Mouse (Mus musculus) hindbrain, embryonic 15.5 days (tissue): Measurements from ENCODE around the gene 4930519G04Rik. TPM values are rescaled to one million over a fixed set of nuclear protein-coding genes. Genes with fewer than 3 reads are reported as not detected.
A peak's percentile ranks its signal among the peaks of the same experiment; 100 is the strongest.
"Not testable (repeated sequence)": the region's sequence is repeated elsewhere in the genome, so short reads cannot be mapped to it uniquely, and the experiment has no call there.

Source experiments
- ATAC-seq: fragments of 200-750 bp; cut with Nextera tagmentation; 2 replicates; pipeline ENCODE4 v1.8.0; 2017; ENCODE audit warnings: low read depth, moderate number of reproducible peaks, moderate TSS enrichment; ENCODE audit not compliant: low FRiP score
- H3K27ac ChIP-seq: fragments of 300-500 bp; sonication (generic); replicated peaks from 2 replicates; pipeline ENCODE4 v1.5.1; 2015; ENCODE audit warnings: mild to moderate bottlenecking, inconsistent platforms
- H3K27me3 ChIP-seq: fragments of 300-500 bp; sonication (generic); 2 replicates; pipeline ENCODE4 v1.6.1; 2015; ENCODE audit warnings: control low read depth, inconsistent platforms
- H3K36me3 ChIP-seq: fragments of 300-500 bp; sonication (generic); 2 replicates; pipeline ENCODE4 v1.6.1; 2015; ENCODE audit warnings: control low read depth, inconsistent platforms
- H3K4me1 ChIP-seq: fragments of 300-500 bp; sonication (generic); replicated peaks from 2 replicates; pipeline ENCODE4 v1.6.1; 2015; ENCODE audit warnings: control low read depth, inconsistent platforms
- H3K4me2 ChIP-seq: fragments of 300-500 bp; sonication (generic); 2 replicates; pipeline ENCODE4 v1.6.1; 2015; ENCODE audit warnings: moderate library complexity, mild to moderate bottlenecking, inconsistent platforms
- H3K4me3 ChIP-seq: fragments of 300-500 bp; sonication (generic); 2 replicates; pipeline ENCODE4 v1.5.1; 2015; ENCODE audit warnings: mild to moderate bottlenecking, inconsistent platforms
- H3K9ac ChIP-seq: fragments of 300-500 bp; sonication (generic); 2 replicates; pipeline ENCODE4 v1.6.1; 2015; ENCODE audit warnings: inconsistent platforms
- H3K9me3 ChIP-seq: fragments of 300-500 bp; sonication (generic); 2 replicates; pipeline ENCODE4 v1.6.1; 2016; ENCODE audit warnings: control low read depth, inconsistent platforms
- WGBS: fragments of 180-500 bp; shearing (Covaris S2); methylation state at CpG from one replicate; pipeline ENCODE4 v1.1.7; 2015; 5-methylcytosine and 5-hydroxymethylcytosine counted together
- microRNA-seq: library from miRNA; unstranded; fragments of <30 nt; microRNA quantifications from one replicate; pipeline ENCODE4, GENCODE M21; 2016
- polyA plus RNA-seq: library from polyadenylated mRNA; unstranded; fragments of >200 nt; fragmentation: Nextera tagmentation; extraction: Ambion mirVana; gene quantifications from 2 replicates; pipeline ENCODE4 v1.2.1, GENCODE M21; 2015

4930519G04Rik gene
- polyA plus RNA-seq, 1 experiment from 2014 or later = not detected

DNA sequence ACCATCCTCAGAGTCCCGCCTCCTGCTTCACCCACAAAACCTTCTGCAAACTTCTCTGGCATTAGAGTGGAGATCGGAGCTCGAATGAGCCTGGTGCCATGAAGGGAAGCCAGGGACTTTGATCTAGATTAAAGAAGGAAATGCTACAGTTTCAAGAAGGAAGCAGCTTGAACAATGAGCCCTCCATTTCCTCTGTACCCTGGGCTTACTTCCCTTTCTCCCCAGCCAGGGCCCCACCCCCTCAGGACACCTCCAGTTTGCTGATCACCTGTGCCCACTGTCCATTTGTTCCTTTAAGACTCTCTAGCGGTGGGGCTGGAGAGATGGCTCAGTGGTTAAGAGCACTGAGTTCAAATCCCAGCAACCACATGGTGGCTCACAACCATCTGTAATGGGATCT lies 63.3 kb downstream of the 4930519G04Rik start:
- H3K27me3 ChIP-seq = no peaks in the 10 kb centered on the region
- H3K4me3 ChIP-seq = no peak overlapping the region
- no peak for ATAC-seq
- no peaks in the 10 kb centered on the region for H3K9me3 ChIP-seq
- no peak overlapping the region for H3K9ac ChIP-seq
- H3K36me3 ChIP-seq = no peaks in the 10 kb centered on the region
- no peak overlapping the region for H3K4me2 ChIP-seq
- no peaks in the 10 kb centered on the region for H3K4me1 ChIP-seq
- no peak overlapping the region for H3K27ac ChIP-seq
- 88% methylated on average over 4 of the region's 4 CpGs for WGBS

DNA sequence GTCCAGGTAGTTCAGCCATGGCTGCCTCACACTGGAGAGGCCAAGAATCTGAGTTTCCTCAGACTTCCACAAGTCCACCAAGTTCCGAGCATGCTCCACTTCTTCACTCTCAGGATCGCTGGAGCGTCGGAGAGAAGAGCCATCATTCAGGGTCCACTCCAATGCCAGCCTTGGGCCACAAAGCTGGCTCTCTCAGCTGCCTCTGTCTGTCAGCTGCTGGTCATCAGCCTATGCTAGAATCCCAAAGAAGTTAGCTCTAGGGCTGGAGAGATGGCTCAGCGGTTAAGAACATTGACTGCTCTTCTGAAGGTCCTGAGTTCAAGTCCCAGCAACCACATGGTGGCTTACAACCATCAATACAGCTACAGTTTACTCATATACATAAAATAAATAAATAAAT lies 63.9 kb downstream of the 4930519G04Rik start:
- H3K9me3 ChIP-seq, H3K4me3 ChIP-seq, ATAC-seq, H3K4me1 ChIP-seq, H3K27me3 ChIP-seq, H3K4me2 ChIP-seq, H3K9ac ChIP-seq, H3K27ac ChIP-seq, H3K36me3 ChIP-seq: not testable (repeated sequence)
- 97% methylated on average over 5 of the region's 5 CpGs for WGBS

GRCm38 (mm10) chr5:114921551-114922365 lies 68.3 kb downstream of the 4930519G04Rik start:
- Histone ChIP-seq H3K4me2 (no peak overlapping the region), H3K9ac (no peak overlapping the region), H3K27ac (no peak overlapping the region), H3K36me3 (no peaks in the 10 kb centered on the region), H3K27me3 (no peaks in the 10 kb centered on the region), H3K9me3 (no peaks in the 10 kb centered on the region), H3K4me3 (no peak overlapping the region), H3K4me1 (peaks cover 4% of the 10 kb centered on the region; the same call in 1 of the 2 replicates)
- WGBS = 82% methylated on average over 19 of the region's 19 CpGs
- ATAC-seq = no peak

GRCm38 (mm10) chr5:114922366-114922731 lies 68.9 kb downstream of the 4930519G04Rik start:
- ATAC-seq = 0 out of 2 replicates have a peak, but pooled peaks have one; percentile 45
- H3K27me3 ChIP-seq = no peaks in the 10 kb centered on the region

GRCm38 (mm10) chr5:114922998-114923473 lies 69.6 kb downstream of the 4930519G04Rik start, which contains the start of gene Oasl1:
TSS of gene Oasl1 (plus strand) at chr5:114923240.
- 46% methylated on average over 15 of the region's 15 CpGs for WGBS
- Histone ChIP-seq H3K9ac (no peak within 1 kb of the TSS), H3K27me3 (no peaks in the 10 kb centered on the region), H3K4me1 (peaks cover 4% of the 10 kb centered on the region; the same call in 1 of the 2 replicates), H3K4me3 (no peak within 1 kb of the TSS; the same call in 1 of the 2 replicates), H3K36me3 (no peaks in the 10 kb centered on the region), H3K4me2 (peak within 1 kb of the TSS; percentile 40), H3K27ac (no peak within 1 kb of the TSS), H3K9me3 (no peaks in the 10 kb centered on the region)
- no peak for ATAC-seq

More at GRCm38 (mm10) chr5:114922366-114922731, 68.9 kb downstream of the 4930519G04Rik start:
- Histone ChIP-seq H3K9me3 (no peaks in the 10 kb centered on the region), H3K27ac (no peak overlapping the region), H3K36me3 (no peaks in the 10 kb centered on the region), H3K9ac (no peak overlapping the region), H3K4me3 (no peak overlapping the region), H3K4me2 (no peak overlapping the region), H3K4me1 (peaks cover 4% of the 10 kb centered on the region; the same call in 1 of the 2 replicates)
- 69% methylated on average over 10 of the region's 10 CpGs for WGBS

GRCm38 (mm10) chr5:114926153-114926684 lies 72.8 kb downstream of the 4930519G04Rik start:
- Histone ChIP-seq H3K27me3 (no peaks in the 10 kb centered on the region), H3K36me3 (no peaks in the 10 kb centered on the region), H3K4me2 (no peak overlapping the region), H3K9ac (no peak overlapping the region), H3K27ac (no peak overlapping the region), H3K4me3 (no peak overlapping the region), H3K9me3 (no peaks in the 10 kb centered on the region), H3K4me1 (peaks cover 4% of the 10 kb centered on the region; the same call in 1 of the 2 replicates)
- no peak for ATAC-seq
- WGBS = 54% methylated on average over 1 of the region's 1 CpGs

DNA sequence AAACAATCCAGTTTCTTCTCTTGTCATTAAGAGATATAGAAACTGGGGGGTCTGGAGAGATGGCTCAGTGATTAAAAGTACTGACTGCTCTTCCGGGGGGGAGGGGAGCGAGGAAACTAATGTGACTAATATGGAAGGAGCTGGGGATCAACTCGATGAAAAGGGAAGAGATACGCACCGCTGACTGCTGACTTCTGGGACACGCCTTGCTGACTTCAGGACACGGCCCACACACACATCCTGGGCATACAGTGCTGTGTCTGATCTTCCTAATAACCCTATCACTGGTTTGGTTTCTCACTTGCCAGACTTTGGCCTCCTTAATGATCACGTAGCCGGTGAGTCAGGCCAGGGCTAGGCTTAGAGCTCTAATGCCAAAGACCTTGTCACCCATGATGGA lies 73.3 kb downstream of the 4930519G04Rik start:
- Histone ChIP-seq H3K4me1 (peaks cover 4% of the 10 kb centered on the region; the same call in 1 of the 2 replicates), H3K9ac (no peak overlapping the region), H3K4me2 (no peak overlapping the region), H3K27ac (no peak overlapping the region), H3K4me3 (no peak overlapping the region), H3K36me3 (no peaks in the 10 kb centered on the region), H3K9me3 (no peaks in the 10 kb centered on the region), H3K27me3 (no peaks in the 10 kb centered on the region)
- no peak for ATAC-seq
- WGBS = 78% methylated on average over 9 of the region's 9 CpGs

DNA sequence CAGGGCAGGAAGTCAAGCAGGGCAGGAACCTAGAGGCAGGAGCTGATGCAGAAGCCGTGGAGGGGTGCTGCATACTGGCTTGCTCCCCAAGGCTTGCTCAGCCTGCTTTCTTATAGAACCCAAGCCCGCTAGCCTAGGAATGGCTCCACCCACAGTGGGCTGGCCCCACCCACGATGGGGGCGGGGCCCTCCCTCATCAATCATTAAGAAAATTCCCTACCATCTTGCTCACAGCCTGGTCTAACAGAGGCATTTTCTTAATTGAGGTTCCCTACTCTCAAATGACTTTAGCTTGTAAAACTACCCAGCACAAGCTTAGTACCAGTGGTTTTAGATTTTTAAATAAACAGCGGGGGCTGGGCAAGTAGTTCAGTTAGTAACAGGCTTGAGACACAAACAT lies 78.2 kb downstream of the 4930519G04Rik start:
- Histone ChIP-seq H3K4me3 (no peak overlapping the region), H3K4me2 (no peak overlapping the region), H3K4me1 (peaks cover 5% of the 10 kb centered on the region; the same call in 1 of the 2 replicates), H3K27me3 (no peaks in the 10 kb centered on the region), H3K27ac (no peak overlapping the region), H3K36me3 (no peaks in the 10 kb centered on the region), H3K9me3 (no peaks in the 10 kb centered on the region), H3K9ac (no peak overlapping the region)
- no peak for ATAC-seq
- 62% methylated on average over 5 of the region's 5 CpGs for WGBS

DNA sequence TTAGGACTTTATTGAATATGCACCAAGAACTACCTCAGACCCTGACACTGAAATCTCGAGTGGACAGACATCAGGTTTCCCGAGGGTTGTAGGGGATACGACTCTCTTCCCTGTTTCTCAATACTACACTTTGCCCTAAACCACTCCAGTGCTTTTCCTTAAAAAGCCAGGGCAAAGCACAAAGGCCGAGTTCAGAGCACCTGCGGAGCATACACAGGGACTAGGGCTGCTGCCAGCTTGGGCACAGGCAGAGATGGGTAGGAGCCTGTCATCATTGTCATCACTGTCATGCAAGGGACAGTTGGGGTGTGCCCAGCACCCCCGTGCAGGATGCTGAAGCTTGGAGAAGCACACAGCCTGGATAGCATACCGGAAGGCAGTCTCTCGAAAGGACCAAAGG lies 79.7 kb downstream of the 4930519G04Rik start:
- Histone ChIP-seq H3K4me2 (no peak overlapping the region), H3K36me3 (no peaks in the 10 kb centered on the region), H3K4me1 (peaks cover 5% of the 10 kb centered on the region; the same call in 1 of the 2 replicates), H3K9ac (no peak overlapping the region), H3K4me3 (no peak overlapping the region), H3K9me3 (no peaks in the 10 kb centered on the region), H3K27ac (no peak overlapping the region), H3K27me3 (no peaks in the 10 kb centered on the region)
- no peak for ATAC-seq
- 83% methylated on average over 8 of the region's 8 CpGs for WGBS

Small RNAs within 50 kb of the gene (microRNA-seq; reads per million reads assigned to microRNA genes)
- 5.2 reads per million, percentile 22 among the genes with 10 or more reads in this experiment for gene Mir6240

Other genes starting within 250 kb of the 4930519G04Rik start
- gene Trpv4, start 195.2 kb upstream of the 4930519G04Rik start, polyA plus RNA-seq = 1.6 and 1.9 TPM in 2 replicates
- 46.6 and 48.0 TPM in 2 replicates for gene Gltp, start 162.7 kb upstream of the 4930519G04Rik start, polyA plus RNA-seq
- 13.3 and 18.6 TPM in 2 replicates for gene Tchp, start 145.9 kb upstream of the 4930519G04Rik start, polyA plus RNA-seq
- gene Ankrd13a, start 79.0 kb upstream of the 4930519G04Rik start, polyA plus RNA-seq = 35.8 and 36.2 TPM in 2 replicates
- gene Git2, start 78.1 kb upstream of the 4930519G04Rik start, polyA plus RNA-seq = 51.2 and 52.8 TPM in 2 replicates
- gene 1500011B03Rik, start 30.2 kb upstream of the 4930519G04Rik start, polyA plus RNA-seq = 266 and 286 TPM in 2 replicates
- 2.6 and 2.7 TPM in 2 replicates for gene Gm9936, start 5.0 kb downstream of the 4930519G04Rik start, polyA plus RNA-seq
- gene Oasl2, start 43.3 kb downstream of the 4930519G04Rik start, polyA plus RNA-seq = 5.0 and 7.2 TPM in 2 replicates
- 0.18 and 0.96 TPM in 2 replicates for gene Oasl1, start 69.6 kb downstream of the 4930519G04Rik start, polyA plus RNA-seq
- gene 2210016L21Rik, start 88.5 kb downstream of the 4930519G04Rik start, polyA plus RNA-seq = 132 and 135 TPM in 2 replicates
- gene Hnf1a, start 117.4 kb downstream of the 4930519G04Rik start, polyA plus RNA-seq = 0.10 TPM in 1 of 2 replicates, not detected in the other
- 43.9 and 46.1 TPM in 2 replicates for gene Sppl3, start 157.5 kb downstream of the 4930519G04Rik start, polyA plus RNA-seq
- 39.1 and 39.3 TPM in 2 replicates for gene Gm10401, start 244.6 kb downstream of the 4930519G04Rik start, polyA plus RNA-seq